Mouse (Mus musculus): ENCODE measurements at regions not wholly inside any gene's neighbourhood (a gene's known extent, or its start where the extent isn't known, plus 50 kb on each side); places are given as distances from the start of the nearest gene placed in this dataset.

DNA sequence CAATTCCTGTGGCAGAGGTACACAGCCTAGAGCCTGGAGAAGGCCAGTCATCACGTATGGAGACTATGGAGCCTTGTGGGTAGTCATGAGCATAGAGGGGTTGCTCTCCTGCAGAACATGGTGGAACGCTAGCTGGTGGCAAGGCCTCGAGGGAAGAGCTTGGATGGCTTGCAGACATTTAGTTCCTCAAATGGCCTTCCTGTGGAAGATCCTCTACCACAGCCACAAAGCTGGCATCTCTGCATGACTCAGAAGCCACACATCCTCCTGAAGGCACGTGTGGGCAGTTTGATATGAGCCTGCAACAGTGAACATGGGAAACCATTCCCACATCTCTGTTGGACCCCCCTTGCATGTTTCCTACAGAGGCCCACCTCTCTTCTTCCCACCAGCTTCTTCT, 547.9 kb upstream of the Lrrc6 start:
- DNase-seq, result no peak

GRCm38 (mm10) chr15:67048148-67048547, 547.4 kb upstream of the Lrrc6 start:
- no peak for DNase-seq

DNA sequence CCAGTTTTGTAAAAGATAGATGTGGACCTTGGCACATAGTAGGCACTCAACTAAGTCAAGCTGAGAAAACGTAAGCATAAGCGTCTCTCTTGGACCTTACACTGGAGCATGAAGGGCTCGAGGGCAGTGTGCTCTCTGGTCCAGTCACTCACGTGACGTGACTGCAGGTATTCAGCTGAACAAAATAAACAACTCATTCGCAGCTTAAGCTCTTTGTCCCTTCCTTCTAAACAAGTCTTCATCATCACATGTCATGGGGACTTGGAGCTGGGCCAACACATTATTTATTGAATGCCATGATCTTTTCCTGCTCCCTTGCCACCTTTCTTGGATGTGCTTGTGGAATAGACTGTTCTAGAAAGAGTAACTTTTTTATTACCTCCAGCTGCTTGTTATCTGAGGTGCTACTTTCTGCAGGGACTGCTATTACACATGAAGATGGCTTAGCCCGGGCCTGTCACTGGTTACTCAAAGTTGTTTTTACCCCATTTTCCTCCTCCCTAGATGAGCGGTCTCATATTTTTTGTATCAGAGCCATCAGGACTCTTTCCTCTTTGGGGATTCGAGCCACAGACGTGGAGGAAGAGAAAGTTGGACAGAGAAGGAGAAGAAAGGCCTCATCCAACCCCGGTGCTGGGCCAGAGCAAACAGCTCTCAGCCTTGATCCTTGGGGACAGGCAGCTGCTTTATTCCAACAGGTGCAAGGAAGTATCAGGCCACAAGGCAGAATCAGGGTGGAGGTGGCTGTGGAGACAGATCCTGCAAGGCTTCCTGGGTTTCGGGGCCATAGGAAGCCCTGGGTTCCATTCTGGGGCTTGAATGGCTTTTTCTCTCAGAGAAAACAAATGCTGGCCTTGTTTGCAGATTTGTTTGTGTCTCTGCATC, 545.5 kb upstream of the Lrrc6 start:
- DNase-seq, result no peak

- DNase-seq, result peak; percentile 21 to 54
These were observed 544.6 kb upstream of the Lrrc6 start for GRCm38 (mm10) chr15:67045329-67045728.

- DNase-seq, result no peak
These were observed 544.1 kb upstream of the Lrrc6 start for GRCm38 (mm10) chr15:67044806-67045205.

DNA sequence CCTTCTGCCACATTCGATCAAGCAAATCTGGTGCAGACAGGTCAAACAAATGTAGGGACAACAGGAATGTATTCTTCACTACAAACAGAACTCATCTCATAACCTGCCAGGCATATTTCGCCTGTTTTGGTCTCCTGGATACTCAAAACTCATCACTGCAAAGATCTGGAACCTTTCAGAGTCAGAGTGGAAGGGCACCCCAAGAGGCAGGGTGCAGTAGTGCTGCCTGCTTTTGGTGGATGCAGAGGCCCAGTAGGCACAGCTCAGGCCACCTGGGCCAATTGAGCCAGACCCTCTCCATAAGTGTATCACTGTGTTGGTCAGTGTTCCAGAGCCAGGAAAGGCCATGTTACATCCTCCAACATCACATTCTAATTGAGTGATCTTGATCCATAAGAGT, 541.4 kb upstream of the Lrrc6 start:
- DNase-seq, result no peak

DNA sequence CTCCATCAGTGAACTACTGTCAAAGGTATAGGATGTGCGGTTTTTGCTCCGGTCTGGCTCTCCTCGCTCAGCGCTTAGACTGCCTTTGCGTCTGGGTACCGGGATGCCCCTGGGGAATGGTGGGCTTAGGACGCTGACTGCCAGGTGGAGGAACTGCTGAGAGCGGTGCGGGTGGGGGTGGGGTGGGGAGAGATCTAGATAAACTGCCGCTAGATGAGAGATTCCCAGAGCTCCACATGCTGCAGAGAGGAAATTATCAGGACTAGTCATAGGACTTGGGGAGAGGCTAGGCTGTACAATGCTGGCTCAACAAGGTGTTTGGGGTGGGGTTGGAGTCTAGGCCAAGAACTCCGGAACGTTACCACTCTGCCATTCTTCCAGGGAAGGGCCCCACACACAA, 539.5 kb upstream of the Lrrc6 start:
- DNase-seq, result no peak

DNA sequence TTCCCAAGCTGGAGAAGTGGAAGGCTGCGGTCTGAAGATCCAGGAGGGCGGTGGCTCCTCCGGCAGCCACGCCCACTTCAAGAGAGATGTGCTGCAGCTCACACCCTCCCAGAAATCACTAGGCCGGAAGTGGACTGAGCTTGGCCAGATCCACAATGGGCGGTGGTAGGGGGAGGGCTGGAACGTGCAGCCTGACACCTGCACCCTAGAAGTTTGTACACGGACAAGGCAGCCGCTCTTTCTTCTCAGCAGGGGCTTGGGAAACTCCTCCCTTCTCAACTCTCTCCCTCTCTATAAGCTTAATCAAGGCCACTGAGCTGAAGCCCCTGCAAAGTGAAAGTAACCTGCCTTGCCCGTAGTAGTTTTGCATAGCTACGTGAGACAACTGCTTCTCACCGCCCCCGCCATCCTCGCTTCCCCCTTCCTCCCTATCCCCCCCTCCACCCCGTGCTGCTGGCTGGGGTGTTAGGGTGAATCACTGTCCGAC, 538.8 kb upstream of the Lrrc6 start:
- peak; percentile 55 to 72 for DNase-seq

GRCm38 (mm10) chr15:67037647-67038046, 536.9 kb upstream of the Lrrc6 start:
- no peak for DNase-seq

GRCm38 (mm10) chr15:67036341-67036740, 535.6 kb upstream of the Lrrc6 start:
- DNase-seq, result no peak

DNA sequence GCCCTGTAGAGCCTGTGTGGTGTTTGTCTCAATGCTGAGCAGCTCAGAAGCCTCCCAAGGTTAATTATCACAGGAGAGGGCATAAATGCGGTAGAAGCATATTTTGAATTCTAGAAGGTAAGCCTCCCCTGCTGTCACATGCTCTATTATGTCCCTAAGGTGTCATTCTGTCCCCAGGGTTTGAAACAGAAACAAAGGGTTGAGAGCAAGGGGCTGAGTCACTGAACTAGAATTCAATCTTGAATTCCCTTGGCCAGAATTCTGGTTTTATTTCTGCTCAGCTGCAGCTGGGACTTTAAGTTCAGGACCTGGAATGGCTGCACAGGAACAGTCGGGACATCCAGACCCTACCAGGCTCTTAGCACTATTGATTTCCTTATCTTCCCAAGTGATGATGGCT, 533.2 kb upstream of the Lrrc6 start:
- no peak for DNase-seq

DNA sequence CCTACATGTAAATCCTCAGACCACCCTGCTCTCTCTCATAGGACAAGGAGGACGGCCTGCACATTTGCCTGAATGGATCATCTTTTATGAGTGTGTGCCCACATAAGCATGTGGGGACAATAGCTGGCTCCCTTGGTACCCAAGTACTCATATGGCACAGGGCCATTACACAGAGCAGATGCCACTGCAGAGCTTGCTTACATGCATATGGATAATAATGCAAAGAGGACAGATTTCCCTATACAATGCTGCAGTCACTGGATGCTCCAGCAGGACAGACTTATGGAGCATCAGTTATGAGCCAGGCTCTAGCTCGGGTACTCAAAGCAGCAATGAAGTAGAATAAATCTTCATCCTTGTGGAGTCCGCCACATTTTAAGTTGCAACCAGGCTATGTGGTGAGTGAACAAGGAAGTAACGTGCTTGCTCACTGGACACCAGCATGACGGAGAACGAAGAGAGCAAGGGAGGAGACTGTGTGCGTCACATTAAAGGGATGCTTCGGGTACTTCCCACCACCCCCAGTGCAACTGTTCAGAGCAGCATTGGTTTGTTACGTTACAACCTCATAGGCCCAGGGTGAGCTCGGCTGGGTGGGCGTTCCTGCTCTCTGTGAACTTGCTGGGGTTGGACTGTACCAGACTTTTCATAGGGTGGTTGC, 531.3 kb upstream of the Lrrc6 start:
- no peak for DNase-seq

GRCm38 (mm10) chr15:67030975-67031374, 530.3 kb upstream of the Lrrc6 start:
- no peak for DNase-seq

DNA sequence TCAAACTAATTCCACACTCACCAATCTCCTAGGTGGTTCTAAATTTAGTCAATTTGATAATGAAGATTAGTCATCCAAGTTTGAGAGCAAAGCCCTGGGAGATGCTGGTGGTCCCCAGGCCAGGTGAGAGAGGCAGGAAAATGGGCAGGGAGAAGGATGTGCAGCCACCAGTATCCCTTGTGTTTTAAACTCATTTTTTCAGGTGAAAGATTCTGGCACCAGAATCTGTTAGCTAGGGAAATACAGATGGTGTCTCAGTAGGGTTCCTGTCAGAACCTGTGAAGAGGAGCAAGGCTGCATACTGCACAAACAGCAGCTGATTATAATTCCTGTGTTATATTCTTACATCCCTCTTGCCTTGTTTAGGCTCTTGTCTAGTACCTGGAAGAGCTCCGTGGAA, 527.5 kb upstream of the Lrrc6 start:
- DNase-seq, result no peak

DNA sequence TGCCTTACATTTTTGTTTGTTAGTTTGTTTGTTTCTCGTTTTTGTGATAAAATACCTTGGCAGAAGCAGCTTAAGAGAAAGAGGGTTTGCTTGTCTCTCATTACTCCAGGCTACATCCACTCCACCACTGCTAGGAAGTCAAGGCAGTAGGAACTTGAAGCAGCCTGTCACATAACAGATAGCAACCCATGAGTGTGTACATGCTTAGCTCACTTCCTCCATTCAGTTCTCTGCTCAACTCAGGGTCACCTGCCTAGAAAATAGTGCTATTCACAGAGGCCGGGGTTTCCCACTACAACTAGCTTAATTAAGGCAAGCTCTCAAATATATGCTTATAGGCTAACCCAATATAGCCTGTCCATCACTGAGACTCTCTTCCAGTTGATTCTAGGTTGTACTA, 527.0 kb upstream of the Lrrc6 start:
- no peak for DNase-seq

GRCm38 (mm10) chr15:67025746-67026145, 525.0 kb upstream of the Lrrc6 start:
- DNase-seq, result no peak

GRCm38 (mm10) chr15:67024386-67024785, 523.7 kb upstream of the Lrrc6 start:
- DNase-seq, result no peak

- DNase-seq, result no peak
These were observed 522.4 kb upstream of the Lrrc6 start for GRCm38 (mm10) chr15:67023081-67023480.

GRCm38 (mm10) chr15:67021391-67021790, 520.7 kb upstream of the Lrrc6 start:
- no peak for DNase-seq

DNA sequence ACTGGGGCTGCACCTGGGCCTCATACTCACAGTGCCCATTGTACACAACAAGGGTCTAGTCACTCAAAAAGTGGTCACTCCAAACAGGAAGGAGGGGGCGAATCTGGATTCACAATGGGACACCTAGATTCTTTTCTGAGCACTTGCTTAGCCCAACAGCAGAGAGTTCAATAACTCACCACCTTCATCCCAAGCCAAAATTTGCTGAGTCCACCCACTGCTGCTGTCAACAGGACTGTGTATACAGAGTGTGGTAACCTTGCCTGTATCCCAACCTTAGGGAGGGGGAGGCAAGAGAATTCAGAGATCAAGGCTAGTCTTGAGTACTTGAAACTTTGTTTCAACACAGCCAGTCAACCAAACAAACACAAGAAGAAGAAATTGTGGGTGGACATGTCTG, 519.2 kb upstream of the Lrrc6 start:
- DNase-seq, result no peak

DNA sequence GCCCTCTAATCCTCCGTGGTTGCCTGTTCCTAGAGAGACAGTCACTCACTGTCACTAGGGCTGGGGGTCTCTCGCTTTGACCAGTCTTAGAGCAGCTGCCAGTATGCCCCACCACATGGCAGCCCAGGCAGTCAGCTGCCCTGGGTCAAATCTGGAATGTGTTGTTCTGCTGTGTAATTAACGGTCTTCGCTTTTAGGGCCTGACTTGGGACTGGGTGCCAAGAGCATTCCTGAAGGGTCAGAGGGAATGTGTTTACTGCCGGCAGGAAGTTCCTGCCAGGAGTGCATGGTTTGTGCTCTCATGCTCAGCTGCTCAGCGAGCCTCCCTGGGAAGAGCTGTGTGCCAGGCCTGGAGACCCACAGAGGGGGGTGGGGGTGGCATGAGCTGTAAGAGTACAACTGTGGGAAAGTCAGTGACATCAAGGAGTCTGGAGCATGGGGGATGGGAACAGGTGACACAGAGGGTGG, 518.5 kb upstream of the Lrrc6 start:
- DNase-seq, result no peak
